ENCODE assay signal across 24 mouse cellular contexts in the genomic region with DNA sequence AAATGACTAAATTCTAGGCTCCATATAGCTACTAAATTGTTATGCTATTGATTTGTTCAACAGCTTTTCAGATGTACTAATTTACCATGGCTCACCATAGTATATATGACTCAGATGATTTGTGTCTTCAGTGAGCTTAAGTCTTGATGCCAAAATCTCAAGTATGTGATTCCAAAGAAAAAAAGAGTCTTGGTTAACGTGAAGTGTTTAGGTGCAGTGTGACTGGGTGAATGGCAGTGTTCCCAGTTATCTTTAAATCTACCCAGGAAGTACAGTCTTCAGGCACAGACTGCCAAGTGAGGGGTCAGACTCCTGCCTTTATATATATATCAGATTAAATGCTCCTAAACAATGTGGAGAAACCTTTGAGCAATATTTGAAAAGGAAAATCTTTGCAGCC.
A peak's percentile ranks its signal among the peaks of the same experiment; 100 is the strongest.
DNase-seq lines count a peak whose midpoint lies in the region; ATAC-seq and TF ChIP-seq lines count a peak whose summit lies in the region.
"Had no signal": no experiment of that assay in that cellular context is flagged by ENCODE, and none has a peak within 500 bp of the region (broad histone marks: within the 10 kb centered on the region; RNA-seq: fewer than 3 reads in every experiment).

No protein-coding gene starts in this region.

- no peaks in the 10 kb centered on the region for H3K27me3 ChIP-seq in stomach, postnatal 0 days (ENCODE audit: control insufficient read depth, insufficient read depth, low read length)
- no peaks in the 10 kb centered on the region for H3K27me3 ChIP-seq in hindbrain, embryonic 12.5 days
- H3K27me3 ChIP-seq: embryonic facial prominence, embryonic 13.5 days; embryonic facial prominence, embryonic 15.5 days; forebrain, embryonic 13.5 days; forebrain, embryonic 15.5 days had no signal

- no peak for DNase-seq in frontal cortex, postnatal 36 days (ENCODE audit: low spot score in 2 of 2)
- DNase-seq in brain, adult 2 months (ENCODE audit: low read depth, low spot score), result peak; percentile 16
- no peak for DNase-seq in stomach, postnatal 0 days (ENCODE audit: low spot score)
- DNase-seq in spleen, postnatal 36 days (ENCODE audit: low spot score in 2 of 2), result no peak
- DNase-seq: adrenal gland, adult 8-10 months; adrenal gland, postnatal 14 days; adrenal gland, postnatal 36 days; cerebellum, adult 11 months; cerebellum, adult 18-20 months; cerebellum, adult 8-10 months; cerebellum, adult 9-11 months; cerebellum, postnatal 14 days; cerebellum, postnatal 36 days; embryo, embryonic 11 days; forebrain, postnatal 0 days had no signal

- no peaks in the 10 kb centered on the region for H3K4me1 ChIP-seq in stomach, postnatal 0 days (replicated peaks; ENCODE audit: control insufficient read depth, insufficient read depth)
- H3K4me1 ChIP-seq in hindbrain, embryonic 12.5 days, result no peaks in the 10 kb centered on the region
- H3K4me1 ChIP-seq: embryonic facial prominence, embryonic 13.5 days; embryonic facial prominence, embryonic 15.5 days; forebrain, embryonic 13.5 days; forebrain, embryonic 15.5 days had no signal

- H3K4me2 ChIP-seq in stomach, postnatal 0 days (replicated peaks; ENCODE audit: low read depth), result no peak overlapping the region
- no peak overlapping the region for H3K4me2 ChIP-seq in hindbrain, embryonic 12.5 days (replicated peaks)
- H3K4me2 ChIP-seq: embryonic facial prominence, embryonic 13.5 days; embryonic facial prominence, embryonic 15.5 days; forebrain, embryonic 13.5 days; forebrain, embryonic 15.5 days had no signal

- 23% methylated on average over 1 of the region's 1 CpGs for WGBS in stomach, postnatal 0 days
- WGBS in hindbrain, embryonic 12.5 days, result 86% methylated on average over 1 of the region's 1 CpGs

- no peaks in the 10 kb centered on the region for H3K36me3 ChIP-seq in stomach, postnatal 0 days (ENCODE audit: control insufficient read depth, insufficient read depth, low read length)
- H3K36me3 ChIP-seq in hindbrain, embryonic 12.5 days, result no peaks in the 10 kb centered on the region
- H3K36me3 ChIP-seq: embryonic facial prominence, embryonic 13.5 days; embryonic facial prominence, embryonic 15.5 days; forebrain, embryonic 15.5 days had no signal

- no peak overlapping the region for H3K4me3 ChIP-seq in stomach, postnatal 0 days (ENCODE audit: low read depth, low read length)
- no peak overlapping the region for H3K4me3 ChIP-seq in hindbrain, embryonic 12.5 days
- H3K4me3 ChIP-seq: embryonic facial prominence, embryonic 13.5 days; embryonic facial prominence, embryonic 15.5 days; erythroblast, embryonic 14.5 days; forebrain, embryonic 13.5 days; forebrain, embryonic 15.5 days had no signal

- TF ChIP-seq EP300 in stomach, postnatal 0 days (optimal IDR thresholded peaks at IDR 0.05), result peak; percentile 50

- H3K9me3 ChIP-seq in stomach, postnatal 0 days (ENCODE audit: control insufficient read depth, low read length), result no peaks in the 10 kb centered on the region
- H3K9me3 ChIP-seq in hindbrain, embryonic 12.5 days (replicated peaks), result no peaks in the 10 kb centered on the region
- H3K9me3 ChIP-seq: embryonic facial prominence, embryonic 13.5 days; embryonic facial prominence, embryonic 15.5 days; forebrain, embryonic 13.5 days; forebrain, embryonic 15.5 days had no signal

- no peak overlapping the region for H3K9ac ChIP-seq in stomach, postnatal 0 days (ENCODE audit: low read length)
- no peak overlapping the region for H3K9ac ChIP-seq in hindbrain, embryonic 12.5 days
- H3K9ac ChIP-seq: embryonic facial prominence, embryonic 13.5 days; embryonic facial prominence, embryonic 15.5 days; forebrain, embryonic 13.5 days; forebrain, embryonic 15.5 days; forebrain, postnatal 0 days had no signal

- no peak overlapping the region for H3K27ac ChIP-seq in stomach, postnatal 0 days (replicated peaks)
- no peak overlapping the region for H3K27ac ChIP-seq in hindbrain, embryonic 12.5 days
- H3K27ac ChIP-seq: embryonic facial prominence, embryonic 13.5 days; embryonic facial prominence, embryonic 15.5 days; forebrain, embryonic 13.5 days; forebrain, embryonic 15.5 days had no signal

- TF ChIP-seq CTCF in stomach, postnatal 0 days (IDR thresholded peaks at IDR 0.05; ENCODE audit: low read depth), result no peak

- ATAC-seq in frontal cortex, adult (ENCODE audit: low TSS enrichment), result peak; percentile 9; the same call in 1 of the 2 replicates
- no peak for ATAC-seq in stomach, postnatal 0 days (ENCODE audit: low FRiP score, low TSS enrichment)
- ATAC-seq in hindbrain, embryonic 12.5 days (ENCODE audit: low FRiP score), result no peak
- ATAC-seq: activated CD4-positive, CD25-positive, alpha-beta regulatory T cell, adult 4 months; forebrain, embryonic 13.5 days; forebrain, embryonic 15.5 days; forebrain, postnatal 0 days; Patski had no signal
